Mouse (Mus musculus): ENCODE measurements around the gene Cd40lg. TPM values are rescaled to one million over a fixed set of nuclear protein-coding genes. Genes with fewer than 3 reads are reported as not detected.

The Cd40lg gene
- polyA plus RNA-seq, 1 experiment: 0.30 TPM

DNA sequence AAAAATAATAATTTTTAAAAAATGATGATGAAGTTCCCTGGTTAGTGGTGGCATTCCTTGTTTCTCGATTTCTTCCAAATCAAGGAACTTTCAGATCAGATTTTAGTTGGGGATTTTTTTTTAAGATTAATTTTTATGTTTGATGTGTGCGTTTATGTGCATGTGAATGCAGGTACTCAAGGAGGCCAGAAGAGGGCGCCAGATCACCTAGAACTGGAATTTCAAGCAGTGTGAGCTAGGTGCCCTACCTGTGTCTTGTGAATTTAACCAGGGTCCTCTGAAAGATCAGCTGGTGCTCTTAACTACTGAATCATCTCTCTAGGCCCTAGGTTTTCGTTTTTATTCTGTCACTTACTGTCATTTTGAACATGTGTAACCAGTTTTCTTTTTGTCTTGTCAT lies 24.0 kb downstream of the Cd40lg start:
- TF ChIP-seq POLR2A (IDR thresholded peaks at IDR 0.05; ENCODE audit: borderline replicate concordance, extremely low read depth, low read depth, low read length): no peak
- peak; percentile 13; the same call in 1 of the 2 replicates for TF ChIP-seq CTCF (IDR thresholded peaks at IDR 0.05; ENCODE audit: insufficient read depth, low read length)
- no peak overlapping the region for H3K4me3 ChIP-seq (replicated peaks; ENCODE audit: extremely low read depth, low read depth, low read length)
- no peaks in the 10 kb centered on the region for H3K4me1 ChIP-seq (ENCODE audit: control insufficient read depth, insufficient read depth, low read length)
- WGBS: 63% methylated on average over 4 of the region's 4 CpGs
- DNase-seq: no peak

DNA sequence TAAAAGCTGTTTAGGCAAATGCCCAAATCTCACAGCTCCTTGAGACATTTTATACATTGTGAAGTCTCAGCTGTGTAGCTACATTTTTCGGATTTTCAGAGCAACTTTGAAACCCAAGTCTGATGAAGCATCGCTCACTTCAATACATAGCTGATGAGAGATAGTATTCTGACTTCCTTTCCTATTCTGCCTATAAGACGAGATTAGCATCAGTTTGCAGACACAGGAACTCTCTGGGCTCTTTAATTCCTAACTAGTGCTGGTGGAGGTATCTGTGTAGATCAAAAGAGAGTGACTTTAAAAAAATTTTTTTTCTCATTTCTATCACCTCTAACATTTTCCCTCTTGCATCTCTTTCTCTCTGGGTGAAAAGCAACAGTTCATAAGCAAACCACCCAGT lies 26.6 kb downstream of the Cd40lg start:
- 55% methylated on average over 3 of the region's 3 CpGs for WGBS
- Histone ChIP-seq H3K4me1 (ENCODE audit: control insufficient read depth, insufficient read depth, low read length) (no peaks in the 10 kb centered on the region), H3K4me3 (replicated peaks; ENCODE audit: extremely low read depth, low read depth, low read length) (no peak overlapping the region)
- TF ChIP-seq CTCF (IDR thresholded peaks at IDR 0.05; ENCODE audit: insufficient read depth, low read length): no peak
- no peak for TF ChIP-seq POLR2A (IDR thresholded peaks at IDR 0.05; ENCODE audit: borderline replicate concordance, extremely low read depth, low read depth, low read length)
- no peak for DNase-seq

DNA sequence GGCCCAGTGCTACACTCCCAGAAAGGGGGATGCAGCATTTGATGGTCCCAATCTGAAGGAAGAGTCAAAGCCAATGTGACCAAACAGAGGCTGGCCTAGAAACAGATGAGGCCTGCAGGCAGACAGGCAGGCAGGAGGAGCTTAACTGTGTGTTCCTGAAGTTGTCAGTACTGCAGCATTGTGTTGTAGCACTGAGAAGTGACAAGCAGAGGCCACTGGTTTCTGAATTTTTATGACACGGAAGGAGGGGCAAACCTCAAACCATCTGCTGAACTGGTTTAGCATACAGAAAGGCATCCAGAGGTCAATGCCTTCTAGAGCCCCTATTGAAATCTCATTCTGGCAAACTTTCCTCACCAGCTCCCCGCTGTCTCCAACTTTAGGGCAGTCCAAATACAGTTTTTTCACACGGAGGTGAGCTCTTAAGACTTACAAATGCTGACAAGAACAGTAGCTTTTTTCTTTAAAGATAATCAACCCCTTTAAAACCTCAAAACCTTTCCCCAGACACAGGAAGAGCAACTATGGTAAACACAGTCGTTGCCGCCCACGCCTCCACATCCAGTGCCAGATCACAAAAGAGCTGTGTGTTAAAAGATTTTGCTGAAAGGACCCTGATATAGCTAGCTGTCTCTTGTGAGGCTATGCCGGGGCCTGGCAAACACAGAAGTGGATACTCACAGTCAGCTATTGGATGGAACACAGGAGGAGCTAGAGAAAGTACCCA lies 41.5 kb downstream of the Cd40lg start:
- H3K4me1 ChIP-seq (ENCODE audit: control insufficient read depth, insufficient read depth, low read length): no peaks in the 10 kb centered on the region
- no peak overlapping the region for H3K4me3 ChIP-seq (replicated peaks; ENCODE audit: extremely low read depth, low read depth, low read length)
- DNase-seq: no peak
- TF ChIP-seq CTCF (IDR thresholded peaks at IDR 0.05; ENCODE audit: insufficient read depth, low read length) (no peak), POLR2A (IDR thresholded peaks at IDR 0.05; ENCODE audit: borderline replicate concordance, extremely low read depth, low read depth, low read length) (no peak)
- WGBS: 54% methylated on average over 7 of the region's 7 CpGs

DNA sequence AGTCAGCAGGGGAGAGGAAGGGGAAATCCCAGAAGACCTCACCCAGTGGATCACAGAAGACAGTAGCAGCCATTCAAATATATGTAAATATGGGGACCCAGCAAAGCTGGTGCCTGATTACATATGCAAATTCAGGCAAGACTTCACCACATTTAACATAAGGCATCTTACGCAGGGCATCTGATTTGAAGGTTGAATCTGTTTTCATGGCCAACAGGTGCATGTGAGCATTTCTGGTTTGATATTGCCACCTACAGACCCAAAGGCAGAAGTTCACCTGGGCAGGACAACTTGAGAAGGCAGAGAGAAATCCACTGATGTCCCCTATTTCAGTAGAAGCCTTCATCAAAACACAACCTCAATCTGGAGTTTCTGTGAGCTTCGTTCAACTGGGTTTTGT lies 48.8 kb downstream of the Cd40lg start:
- no peak for DNase-seq
- WGBS: 70% methylated on average over 2 of the region's 2 CpGs
- Histone ChIP-seq H3K4me1 (ENCODE audit: control insufficient read depth, insufficient read depth, low read length) (no peaks in the 10 kb centered on the region), H3K4me3 (replicated peaks; ENCODE audit: extremely low read depth, low read depth, low read length) (no peak overlapping the region)
- TF ChIP-seq CTCF (IDR thresholded peaks at IDR 0.05; ENCODE audit: insufficient read depth, low read length): no peak
- no peak for TF ChIP-seq POLR2A (IDR thresholded peaks at IDR 0.05; ENCODE audit: borderline replicate concordance, extremely low read depth, low read depth, low read length)

DNA sequence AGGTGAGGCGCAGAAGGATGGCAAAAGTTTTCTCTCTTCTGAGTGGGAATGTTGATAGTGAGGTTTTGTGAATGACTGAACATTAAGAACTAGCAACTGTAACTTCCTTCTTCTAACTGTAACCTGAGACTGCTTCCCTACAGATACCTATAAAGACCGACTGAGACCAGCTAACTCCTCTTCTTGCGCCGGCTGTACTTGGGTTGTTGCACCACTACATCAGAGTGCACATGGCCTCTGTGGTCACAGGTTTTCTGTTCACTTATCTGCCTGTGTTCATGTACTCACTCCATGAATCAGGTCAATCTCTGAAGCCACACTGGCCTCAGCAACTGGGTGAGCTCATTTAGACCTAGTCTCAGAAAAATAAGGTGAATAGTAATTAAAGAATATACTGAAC lies 51.6 kb downstream of the Cd40lg start:
- H3K4me3 ChIP-seq (replicated peaks; ENCODE audit: extremely low read depth, low read depth, low read length): no peak overlapping the region
- H3K4me1 ChIP-seq (ENCODE audit: control insufficient read depth, insufficient read depth, low read length): no peaks in the 10 kb centered on the region
- TF ChIP-seq POLR2A (IDR thresholded peaks at IDR 0.05; ENCODE audit: borderline replicate concordance, extremely low read depth, low read depth, low read length) (no peak), CTCF (IDR thresholded peaks at IDR 0.05; ENCODE audit: insufficient read depth, low read length) (no peak)
- DNase-seq: no peak
- 70% methylated on average over 4 of the region's 4 CpGs for WGBS

Other genes with a start within 250 kb of the Cd40lg start
- not detected in 2 replicates for gene Brs3, start 169.1 kb upstream of the Cd40lg start, polyA plus RNA-seq (2012; rRNA removed)
- gene Htatsf1, start 158.6 kb upstream of the Cd40lg start, polyA plus RNA-seq (2012; rRNA removed): 16.6 and 21.2 TPM in 2 replicates
- not detected in 2 replicates for gene Vgll1, start 124.0 kb upstream of the Cd40lg start, polyA plus RNA-seq (2012; rRNA removed)
- gene Arhgef6, start 126.6 kb downstream of the Cd40lg start, polyA plus RNA-seq (2012; rRNA removed): 27.5 and 38.2 TPM in 2 replicates
- 11.1 and 18.2 TPM in 2 replicates for gene Rbmx, start 180.9 kb downstream of the Cd40lg start, polyA plus RNA-seq (2012; rRNA removed)
- not detected in 2 replicates for gene Gm364, start 197.0 kb downstream of the Cd40lg start, polyA plus RNA-seq (2012; rRNA removed)